Mouse (Mus musculus): ENCODE measurements around the gene Nms.

GRCm38 (mm10) chr1:38983870-38984269 is 44.9 kb downstream of the Nms start:
- TF ChIP-seq POLR2A (IDR thresholded peaks at IDR 0.05; ENCODE audit: low read depth, low read length), result no peak
- no peak for TF ChIP-seq CTCF (conservative IDR thresholded peaks at IDR 0.05; ENCODE audit: insufficient read depth, insufficient read length, low read depth, low read length)

Measured in kidney, adult 2 months (tissue).